Mouse (Mus musculus) retina, postnatal 7 days (tissue): ENCODE measurements around the gene Gm12394.
"Not testable (repeated sequence)": the region's sequence is repeated elsewhere in the genome, so short reads cannot be mapped to it uniquely, and the experiment has no call there.

ENCODE experiments used
- DNase-seq: peaks from one replicate; pipeline ENCODE4 v3.0.0-alpha.2; 2012; ENCODE audit warnings: low read depth, low spot score

Gene Gm12394

DNA sequence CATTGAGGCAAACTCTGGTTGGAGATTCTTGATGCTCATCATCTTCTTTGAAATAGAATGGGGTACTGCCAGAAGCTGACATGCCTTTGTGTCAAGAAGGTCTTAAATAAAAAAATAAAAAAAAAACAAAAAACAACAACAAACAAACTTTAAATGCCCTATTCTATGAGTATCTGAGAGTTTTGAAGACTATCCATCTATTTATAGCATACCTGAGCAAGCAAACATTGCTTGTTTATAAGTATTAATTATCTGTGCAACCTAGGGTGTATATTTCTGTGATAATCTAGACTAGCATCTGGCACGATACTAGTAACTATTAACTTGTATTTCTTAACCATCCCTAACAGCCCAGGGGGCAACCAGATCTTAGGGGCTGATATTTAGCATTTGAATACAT lies at the start of gene Gm12394:
TSS of gene Gm12394 (minus strand) at position 101 of the 400 bp plus-strand sequence.
- not testable (repeated sequence) for DNase-seq

DNA sequence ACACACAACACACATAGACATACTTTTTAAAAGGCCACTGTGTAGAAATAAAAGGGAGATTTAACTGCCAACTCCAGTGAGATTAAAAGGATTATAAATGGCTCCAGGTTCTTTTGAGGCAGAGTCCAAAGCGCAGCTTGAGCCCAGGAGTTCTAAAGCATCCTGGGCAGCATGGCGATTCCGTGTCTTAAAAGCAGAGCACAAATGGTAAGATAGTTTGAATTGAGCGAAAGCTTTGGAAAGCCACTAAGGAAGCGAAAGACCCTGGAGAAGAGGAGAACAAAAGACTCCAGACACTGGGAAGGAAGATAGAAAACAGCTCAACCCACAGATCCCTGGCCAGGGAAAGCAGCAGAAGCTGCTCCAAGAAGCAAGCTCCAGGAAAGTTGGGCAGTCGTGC lies 48.4 kb upstream of the Gm12394 start:
- DNase-seq: no peak

DNA sequence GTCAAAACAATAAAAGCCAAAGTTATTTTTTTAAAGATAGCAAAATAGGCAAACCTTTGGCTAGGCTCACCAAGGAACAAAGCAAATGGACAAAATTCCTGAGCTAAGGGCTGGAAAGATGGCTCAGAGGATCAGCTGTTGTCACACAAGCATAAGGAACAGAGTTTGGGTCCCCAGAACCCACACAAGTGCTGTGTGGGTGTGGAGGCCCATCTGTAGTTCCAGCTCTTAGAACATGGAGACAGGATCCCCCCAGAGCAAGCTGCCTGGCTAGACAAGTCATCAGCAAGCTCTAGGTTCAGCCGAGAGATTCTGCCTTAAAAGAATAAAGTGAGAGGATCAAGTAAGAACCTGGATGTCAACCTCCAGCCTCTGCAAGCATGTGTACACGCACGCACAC lies 48.0 kb upstream of the Gm12394 start:
- DNase-seq: no peak

- DNase-seq: no peak
Observed at GRCm38 (mm10) chr4:42903942-42904341, 47.4 kb upstream of the Gm12394 start.

- no peak for DNase-seq
Observed at GRCm38 (mm10) chr4:42902730-42903129, 46.2 kb upstream of the Gm12394 start.

GRCm38 (mm10) chr4:42902174-42902573 lies 45.6 kb upstream of the Gm12394 start:
- no peak for DNase-seq

GRCm38 (mm10) chr4:42900878-42901277 lies 44.3 kb upstream of the Gm12394 start:
- DNase-seq: no peak

DNA sequence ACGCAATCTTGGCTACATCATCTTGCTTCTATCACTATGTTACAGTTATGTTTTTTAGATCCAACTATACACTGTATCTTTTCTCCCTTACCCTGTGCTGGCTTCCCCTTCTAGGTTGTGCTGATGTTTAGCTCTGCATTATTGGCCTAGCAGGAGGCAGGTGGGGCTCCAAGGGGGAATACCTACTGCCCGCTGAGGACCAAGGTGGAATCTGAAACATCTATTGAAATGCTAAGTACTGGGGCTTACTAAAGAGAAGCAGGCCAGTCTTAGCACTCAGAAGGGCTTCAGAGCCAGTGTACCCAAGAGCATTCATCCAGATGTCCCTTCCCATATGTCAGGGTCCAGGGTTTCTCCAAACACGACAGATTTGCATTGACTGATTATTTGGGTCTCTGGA lies 42.3 kb upstream of the Gm12394 start:
- DNase-seq: no peak

- no peak for DNase-seq
Observed at GRCm38 (mm10) chr4:42895118-42895517, 38.5 kb upstream of the Gm12394 start.

- DNase-seq: no peak
Observed at GRCm38 (mm10) chr4:42891176-42891575, 34.6 kb upstream of the Gm12394 start.

- DNase-seq: no peak
Observed at GRCm38 (mm10) chr4:42888806-42889205, 32.2 kb upstream of the Gm12394 start.

GRCm38 (mm10) chr4:42886926-42887325 lies 30.4 kb upstream of the Gm12394 start:
- DNase-seq: no peak

- DNase-seq: no peak
Observed at GRCm38 (mm10) chr4:42880677-42880948, 24.0 kb upstream of the Gm12394 start.

DNA sequence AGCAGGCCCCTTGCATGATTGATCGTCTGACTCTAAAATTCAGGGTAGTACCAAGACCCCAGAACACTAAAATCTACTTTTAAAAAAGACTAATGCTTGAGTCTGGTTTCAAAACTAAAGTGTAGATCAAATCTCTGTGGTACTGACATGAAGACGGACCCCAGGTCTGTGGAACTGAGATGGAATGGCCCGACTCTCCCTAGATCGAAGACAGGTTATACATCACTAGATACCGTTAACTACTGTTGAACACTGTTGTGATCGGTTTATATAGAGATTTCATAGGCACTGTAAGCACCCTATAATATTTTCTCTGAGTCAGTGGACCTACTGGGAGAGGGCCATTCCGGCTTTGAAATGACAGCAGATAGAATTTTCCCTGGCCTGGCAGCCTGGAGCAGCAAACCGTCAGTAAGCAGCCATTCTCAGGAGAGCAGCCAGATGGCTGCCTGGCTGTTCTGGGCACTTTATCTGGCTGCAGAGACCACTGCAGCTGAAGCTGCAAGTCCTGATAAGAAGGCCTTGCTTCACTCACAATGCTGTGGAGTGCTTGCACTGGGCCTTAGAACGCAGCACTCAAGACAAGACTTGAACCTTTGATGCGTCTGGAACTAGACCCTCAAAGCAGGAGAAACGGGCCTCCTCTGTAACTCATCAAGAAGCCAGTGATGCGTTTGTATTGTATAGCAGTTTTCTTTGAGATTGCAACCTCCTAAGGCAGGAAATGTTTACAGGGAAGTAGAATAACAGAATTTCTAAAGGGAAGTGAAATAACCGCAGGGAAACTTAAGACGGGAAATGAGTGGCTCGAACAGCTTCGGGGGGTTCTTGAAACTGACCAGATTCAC lies 23.5 kb upstream of the Gm12394 start:
- no peak for DNase-seq

DNA sequence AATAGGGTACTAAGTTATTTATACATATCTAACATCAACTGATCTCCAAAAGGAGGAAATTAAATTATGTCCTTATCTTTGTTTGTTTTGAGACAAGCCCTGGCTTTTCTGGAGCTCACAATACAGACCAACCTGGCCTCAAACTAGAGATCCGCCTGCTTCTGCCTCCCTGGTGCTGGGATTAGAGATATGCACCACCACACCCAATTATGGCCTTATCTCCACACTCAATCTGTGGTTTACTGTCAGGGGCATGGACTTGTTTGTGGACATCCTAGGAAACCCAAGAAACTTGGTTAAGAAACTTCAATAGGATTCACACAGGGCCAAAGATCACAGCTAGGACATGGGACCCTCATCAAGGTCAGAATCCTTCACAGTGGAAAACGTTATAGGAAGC lies 21.1 kb upstream of the Gm12394 start:
- no peak for DNase-seq

- peak; percentile 68 for DNase-seq
Observed at GRCm38 (mm10) chr4:42876586-42877291, 20.2 kb upstream of the Gm12394 start.

DNA sequence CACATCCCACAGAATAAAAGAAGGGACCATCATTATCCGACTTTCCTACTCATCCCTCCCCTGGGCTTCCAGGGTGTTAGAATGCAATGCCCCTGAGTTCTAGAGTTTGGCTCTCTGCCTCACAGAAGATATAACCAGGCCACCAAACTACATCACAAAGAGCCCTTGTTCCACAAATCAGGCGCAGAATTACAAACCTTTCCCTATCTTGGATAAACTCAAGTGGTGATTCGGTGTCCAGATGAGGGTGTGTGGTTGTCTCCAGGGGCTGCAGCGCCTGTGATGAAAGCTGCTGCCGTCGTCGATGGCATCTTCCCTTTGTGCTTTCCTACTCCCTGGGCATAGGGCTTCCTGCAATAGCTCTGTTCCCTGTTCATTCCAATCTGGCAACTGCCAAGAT lies 17.6 kb upstream of the Gm12394 start, which contains the start of gene Fam205c:
TSS of gene Fam205c (minus strand) at position 101 of the 400 bp plus-strand sequence.
- no peak for DNase-seq

GRCm38 (mm10) chr4:42872746-42873435 lies 16.3 kb upstream of the Gm12394 start:
- no peak for DNase-seq

GRCm38 (mm10) chr4:42872151-42872550 lies 15.6 kb upstream of the Gm12394 start:
- no peak for DNase-seq

GRCm38 (mm10) chr4:42870748-42871147 lies 14.2 kb upstream of the Gm12394 start:
- no peak for DNase-seq

DNA sequence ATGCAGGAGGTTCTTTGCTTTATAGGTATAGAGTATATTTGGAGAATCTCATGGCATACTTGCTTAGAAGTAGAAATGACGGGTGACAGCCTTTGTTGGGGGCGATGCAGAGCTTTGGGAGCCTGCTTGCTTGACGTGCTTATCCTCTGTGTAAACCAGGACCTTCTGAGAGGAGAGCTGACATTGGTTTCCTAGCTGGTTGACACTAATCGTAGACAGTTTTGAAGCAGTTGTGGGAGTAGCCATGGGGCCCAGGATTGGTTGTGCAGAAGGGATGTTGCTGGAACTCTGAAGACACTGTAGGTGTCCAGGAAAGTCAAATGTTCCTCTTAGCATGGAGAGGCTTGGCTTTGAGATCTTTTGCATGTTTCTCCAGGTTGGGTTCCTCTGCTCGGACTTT lies 11.6 kb upstream of the Gm12394 start:
- DNase-seq: no peak

DNA sequence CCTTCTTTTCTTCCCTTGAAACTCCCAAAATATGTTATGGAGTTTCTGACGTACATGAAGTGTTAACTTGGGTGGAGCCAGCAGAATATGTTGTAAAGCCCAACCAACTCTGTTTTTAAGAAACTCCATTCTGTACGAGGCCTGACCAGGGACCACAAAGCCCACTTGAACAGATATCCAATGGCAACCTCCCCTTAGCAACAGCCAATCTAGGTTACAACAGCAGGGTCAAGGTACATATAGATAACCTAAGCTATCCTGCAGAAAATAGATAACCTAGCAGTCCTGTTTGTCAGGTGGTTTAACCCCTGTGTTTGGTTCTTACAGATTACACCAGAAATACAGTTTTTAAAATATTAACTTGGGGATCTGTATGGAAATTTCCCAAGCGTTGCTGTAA lies 10.8 kb upstream of the Gm12394 start:
- no peak for DNase-seq

DNA sequence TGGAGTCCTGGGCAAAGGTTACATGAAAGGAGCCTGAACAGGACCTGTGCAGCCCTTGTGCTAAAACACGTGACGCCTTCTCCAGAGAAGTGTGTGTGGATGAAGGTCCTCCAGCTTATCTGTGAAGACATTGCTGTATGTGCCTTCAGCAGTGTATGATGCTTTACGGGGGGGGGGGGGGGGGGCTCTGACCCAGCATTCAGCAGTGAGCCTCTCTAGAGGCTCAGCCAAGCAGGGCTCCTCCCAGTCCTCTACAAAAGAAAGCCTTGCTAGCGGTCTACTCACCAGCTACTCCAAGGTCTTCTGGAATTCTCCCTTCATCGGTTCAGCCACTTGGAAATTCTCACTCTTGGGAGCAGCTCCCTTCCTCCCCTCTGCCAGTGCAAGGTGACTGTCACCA lies 6.9 kb upstream of the Gm12394 start:
- not testable (repeated sequence) for DNase-seq
